In the genomic region with DNA sequence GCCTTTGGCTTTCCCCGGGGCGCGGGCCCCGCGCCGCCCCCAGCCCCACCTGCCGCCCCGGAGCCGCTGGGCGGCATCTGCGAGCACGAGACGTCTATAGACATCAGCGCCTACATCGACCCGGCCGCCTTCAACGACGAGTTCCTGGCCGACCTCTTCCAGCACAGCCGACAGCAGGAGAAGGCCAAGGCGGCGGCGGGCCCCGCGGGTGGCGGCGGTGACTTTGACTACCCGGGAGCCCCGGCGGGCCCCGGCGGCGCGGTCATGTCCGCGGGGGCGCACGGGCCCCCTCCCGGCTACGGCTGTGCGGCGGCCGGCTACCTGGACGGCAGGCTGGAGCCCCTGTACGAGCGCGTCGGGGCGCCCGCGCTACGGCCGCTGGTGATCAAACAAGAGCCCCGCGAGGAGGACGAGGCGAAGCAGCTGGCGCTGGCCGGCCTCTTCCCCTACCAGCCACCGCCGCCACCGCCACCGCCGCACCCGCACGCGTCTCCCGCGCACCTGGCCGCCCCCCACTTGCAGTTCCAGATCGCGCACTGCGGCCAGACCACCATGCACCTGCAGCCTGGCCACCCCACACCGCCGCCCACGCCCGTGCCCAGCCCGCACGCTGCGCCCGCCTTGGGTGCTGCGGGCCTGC, we compare ENCODE assay signal across 8 mouse cellular contexts. TPM values are rescaled to one million over a fixed set of nuclear protein-coding genes. Genes with fewer than 3 reads are reported as not detected.
DNase-seq lines count a peak whose midpoint lies in the region; ATAC-seq and TF ChIP-seq lines count a peak whose summit lies in the region.

No protein-coding gene starts in this region.

- H3K9me3 ChIP-seq in ES-Bruce4 (replicated peaks; ENCODE audit: control insufficient read depth, insufficient read depth, low read length, poor library complexity, severe bottlenecking) = no peaks in the 10 kb centered on the region
- H3K9me3 ChIP-seq in heart, embryonic 12.5 days (replicated peaks) = no peaks in the 10 kb centered on the region
- H3K9me3 ChIP-seq in kidney, embryonic 16.5 days (ENCODE audit: low read length) = no peaks in the 10 kb centered on the region

- ATAC-seq in heart, embryonic 12.5 days (ENCODE audit: insufficient number of reproducible peaks, low FRiP score) = no peak
- peak; percentile 13; the same call in 1 of the 2 replicates for ATAC-seq in kidney, embryonic 16.5 days (ENCODE audit: low FRiP score, low TSS enrichment)
- ATAC-seq in monocyte, adult 5-6 weeks (replicated peaks; ENCODE audit: insufficient number of reproducible peaks, low FRiP score, low TSS enrichment, poor library complexity, severe bottlenecking) = no peak

- peak; percentile 43 to 68 for DNase-seq in heart, adult 2 months
- DNase-seq in heart, postnatal 25 days (ENCODE audit: low spot score) = no peak
- peak; percentile 24 to 49 for DNase-seq in cerebellum, postnatal 14 days
- DNase-seq in lung, postnatal 10 days = peak; percentile 58

- H3K9ac ChIP-seq in heart, adult 2 months (ENCODE audit: low read depth, low read length) = peak overlapping the region; percentile 83
- peak overlapping the region; percentile 82 for H3K9ac ChIP-seq in ES-Bruce4 (ENCODE audit: low read depth, poor library complexity, severe bottlenecking)
- H3K9ac ChIP-seq in heart, embryonic 12.5 days = peak overlapping the region; percentile 49
- H3K9ac ChIP-seq in kidney, embryonic 16.5 days (replicated peaks; ENCODE audit: low read length) = peak overlapping the region; percentile 67

- no peaks in the 10 kb centered on the region for H3K36me3 ChIP-seq in heart, adult 2 months (ENCODE audit: control insufficient read depth, insufficient read depth, low read length)
- no peaks in the 10 kb centered on the region for H3K36me3 ChIP-seq in ES-Bruce4 (ENCODE audit: control insufficient read depth, insufficient read depth, low read length, poor library complexity, severe bottlenecking)
- no peaks in the 10 kb centered on the region for H3K36me3 ChIP-seq in heart, embryonic 12.5 days
- H3K36me3 ChIP-seq in kidney, embryonic 16.5 days (ENCODE audit: insufficient read depth, low read length) = no peaks in the 10 kb centered on the region

- H3K27ac ChIP-seq in heart, adult 2 months = peak overlapping the region; percentile 67
- H3K27ac ChIP-seq in ES-Bruce4 (ENCODE audit: insufficient read depth, low read length) = no peak overlapping the region
- H3K27ac ChIP-seq in heart, embryonic 12.5 days (ENCODE audit: poor library complexity, severe bottlenecking) = no peak overlapping the region
- H3K27ac ChIP-seq in kidney, embryonic 16.5 days (ENCODE audit: low read length) = 0 out of 2 replicates have a peak overlapping the region, but pooled peaks have one; percentile 43

- TF ChIP-seq POLR2A in heart, adult 2 months (IDR thresholded peaks at IDR 0.05; ENCODE audit: insufficient read depth, low read depth, low read length) = no peak
- TF ChIP-seq POLR2A in ES-Bruce4 (IDR thresholded peaks at IDR 0.05; ENCODE audit: insufficient read depth, low read length) = no peak

- H3K79me2 ChIP-seq in heart, adult 2 months (replicated peaks; ENCODE audit: control insufficient read depth, insufficient read depth, low read length) = no peaks in the 10 kb centered on the region

- intact Hi-C loops in heart, adult 2 months (cut with DNase I) = loop anchor here (1.0 to 5.0 kb wide), 4 partner anchors 39 to 143 kb away; no protein-coding TSS in a partner anchor
- intact Hi-C loops in heart, postnatal 25 days (cut with DNase I) = loop anchor here (1.0 to 5.0 kb wide), 6 partner anchors 37 to 113 kb away; a partner anchor contains a TSS

- no peak for TF ChIP-seq EP300 in heart, adult 2 months (IDR thresholded peaks at IDR 0.05; ENCODE audit: insufficient read depth, low read depth, low read length)
- TF ChIP-seq EP300 in ES-Bruce4 (IDR thresholded peaks at IDR 0.05; ENCODE audit: insufficient read depth, low read depth, low read length) = no peak

- H3K4me2 ChIP-seq in heart, embryonic 12.5 days = peak overlapping the region; percentile 95
- H3K4me2 ChIP-seq in kidney, embryonic 16.5 days (replicated peaks; ENCODE audit: low read depth, low read length) = peak overlapping the region; percentile 98

- peaks cover 5% of the 10 kb centered on the region for H3K27me3 ChIP-seq in heart, adult 2 months (ENCODE audit: control insufficient read depth, insufficient read depth, low read length)
- H3K27me3 ChIP-seq in ES-Bruce4 (ENCODE audit: control insufficient read depth, insufficient read depth, low read length, poor library complexity, severe bottlenecking) = peaks cover 28% of the 10 kb centered on the region
- peaks cover 83% of the 10 kb centered on the region for H3K27me3 ChIP-seq in heart, embryonic 12.5 days (replicated peaks)
- H3K27me3 ChIP-seq in kidney, embryonic 16.5 days (ENCODE audit: insufficient read depth, low read length) = peaks cover 54% of the 10 kb centered on the region

- H3K4me3 ChIP-seq in heart, adult 2 months = peak overlapping the region; percentile 69
- H3K4me3 ChIP-seq in ES-Bruce4 (ENCODE audit: low read depth, low read length) = peak overlapping the region; percentile 65
- H3K4me3 ChIP-seq in heart, embryonic 12.5 days = peak overlapping the region; percentile 58
- peak overlapping the region; percentile 59 for H3K4me3 ChIP-seq in kidney, embryonic 16.5 days (ENCODE audit: low read length)

- under 1% methylated on average over 83 of the region's 83 CpGs for WGBS in heart, adult 2 months
- WGBS in heart, embryonic 12.5 days = under 1% methylated on average over 79 of the region's 83 CpGs
- WGBS in kidney, embryonic 16.5 days = under 1% methylated on average over 81 of the region's 83 CpGs

- H3K4me1 ChIP-seq in heart, adult 2 months (ENCODE audit: control insufficient read depth, insufficient read depth, low read length) = no peaks in the 10 kb centered on the region
- H3K4me1 ChIP-seq in ES-Bruce4 (ENCODE audit: control insufficient read depth, insufficient read depth, low read length) = no peaks in the 10 kb centered on the region
- H3K4me1 ChIP-seq in heart, embryonic 12.5 days (replicated peaks) = peaks cover 14% of the 10 kb centered on the region
- H3K4me1 ChIP-seq in kidney, embryonic 16.5 days (ENCODE audit: insufficient read depth, low read length) = peaks cover 27% of the 10 kb centered on the region

- TF ChIP-seq CTCF in heart, adult 2 months (IDR thresholded peaks at IDR 0.05) = no peak
- TF ChIP-seq CTCF in ES-Bruce4 (IDR thresholded peaks at IDR 0.05; ENCODE audit: low read depth, low read length) = no peak

RNA-seq across cellular contexts. Expression of a gene that starts 0.5 kb away (rescaled TPM):
- total RNA-seq in heart, adult 2 months (2021) = 1 to 10 TPM; 7.3 to 7.8 TPM
- polyA plus RNA-seq in heart, adult 2 months (2012; rRNA removed) = 8.6 and 16.5 TPM in 2 replicates
- total RNA-seq in heart, postnatal 25 days (2021) = 1 to 10 TPM; 5.8 to 6.1 TPM
- polyA plus RNA-seq in ES-Bruce4 (2011; ENCODE audit: insufficient read depth, insufficient read length, low read depth, missing spikeins) = 1.7 TPM in 2 replicates
- 0.64 and 0.92 TPM in 2 replicates for polyA plus RNA-seq in heart, embryonic 12.5 days (2016; fragmentation: Nextera tagmentation; extraction: Ambion mirVana)
- polyA plus RNA-seq in kidney, embryonic 16.5 days (2015; fragmentation: Nextera tagmentation; extraction: Ambion mirVana) = 1.1 and 1.4 TPM in 2 replicates
- total RNA-seq in monocyte, adult 5-6 weeks (2017) = 9.3 to 16.4 TPM (median 10.3 TPM) in 3 replicates

Comparison
In these comparisons a context has a peak if more than half of its experiments do, and no peak if none do; other contexts are left out.
1. H3K27ac ChIP-seq: peak in heart, adult 2 months (single experiment) and kidney, embryonic 16.5 days (single experiment); none in ES-Bruce4 (single experiment) and heart, embryonic 12.5 days (single experiment).
2. Peak in every context shown above with its lines, with median percentiles within 50 percentile points of each other: H3K4me3 ChIP-seq and H3K9ac ChIP-seq.